Mouse (Mus musculus) MEL (cell line): ENCODE measurements around the gene Bach2.

ENCODE experiments used
- CTCF ChIP-seq, 3 experiments: IDR thresholded peaks in 2 of 3; conservative IDR thresholded peaks in 1 of 3; 2 replicates each; pipeline ENCODE4 v1.5.1; 2011 to 2012; ENCODE audit warnings: low read length in 3 of 3, low read depth in 2 of 3, mild to moderate bottlenecking in 2 of 3, improper control_type of control experiment in 1 of 3, inconsistent platforms in 1 of 3, mixed read lengths in 1 of 3, moderate library complexity in 1 of 3; ENCODE audit not compliant: control insufficient read depth in 1 of 3, insufficient read depth in 1 of 3, poor library complexity in 1 of 3, severe bottlenecking in 1 of 3
- EP300 ChIP-seq, 2 experiments: IDR thresholded peaks; 2 replicates each; pipeline ENCODE4 v1.6.1; 2011; ENCODE audit warnings: improper control_type of control experiment in 2 of 2, low read length in 2 of 2, low read depth in 1 of 2, mild to moderate bottlenecking in 1 of 2
- GATA1 ChIP-seq: IDR thresholded peaks from 2 replicates; pipeline ENCODE4 v1.6.1; 2011; ENCODE audit warnings: low read depth, low read length, improper control_type of control experiment
- TBP ChIP-seq: IDR thresholded peaks from 2 replicates; pipeline ENCODE4 v1.8.0; 2011; ENCODE audit warnings: low read depth, low read length, improper control_type of control experiment

DNA sequence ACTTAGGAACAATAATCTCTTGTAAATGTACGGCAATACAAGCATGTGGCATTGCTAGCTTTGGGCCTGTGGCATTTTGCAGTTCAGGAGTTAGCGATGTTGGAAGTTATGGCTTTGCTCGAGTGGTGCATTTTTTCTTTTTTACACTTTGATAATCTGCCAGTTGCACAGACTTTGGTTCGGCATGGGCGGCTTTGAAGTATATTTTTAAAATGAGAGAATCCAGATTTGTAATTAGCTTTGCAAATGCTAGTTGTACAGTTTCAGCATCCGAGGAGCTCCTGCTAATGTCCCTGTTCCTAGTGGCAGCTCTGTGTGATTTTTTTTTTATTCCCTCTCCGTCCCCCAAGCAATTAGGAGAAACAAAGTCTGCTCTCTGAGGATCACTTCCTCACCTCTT lies 176.4 kb downstream of the Bach2 start:
- no peak for TF ChIP-seq TBP
- no peak for TF ChIP-seq CTCF (IDR thresholded peaks at IDR 0.05 in 2 of 3, conservative IDR thresholded peaks at IDR 0.05 in 1 of 3; ENCODE audit: control insufficient read depth in 1 of 3, insufficient read depth in 1 of 3, low read depth in 2 of 3, low read length in 3 of 3, poor library complexity in 1 of 3, severe bottlenecking in 1 of 3)
- TF ChIP-seq GATA1: no peak
- TF ChIP-seq EP300 (IDR thresholded peaks at IDR 0.05; ENCODE audit: low read depth in 1 of 2, low read length in 2 of 2): no peak
